18 mouse cellular contexts compared by ENCODE assay signal in the genomic region with DNA sequence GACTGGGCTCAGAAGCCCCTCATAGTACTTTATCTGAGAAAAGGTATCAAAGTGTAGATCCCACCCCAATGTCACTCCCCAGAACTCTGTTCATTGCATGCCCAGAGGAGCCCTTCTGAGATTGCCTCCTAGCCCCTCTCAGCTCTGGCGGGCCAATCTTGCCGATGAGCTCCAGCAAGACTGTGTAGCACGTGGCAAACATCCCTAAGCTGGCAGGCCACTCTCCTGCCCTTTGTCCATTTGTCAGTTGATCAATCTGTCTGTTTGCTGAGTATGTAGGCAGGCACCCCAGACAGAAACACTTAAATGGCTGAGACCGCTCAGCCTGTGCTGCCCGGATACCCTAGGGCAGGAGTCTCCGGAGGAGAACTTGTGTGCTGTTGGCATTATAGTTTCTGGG. TPM values are rescaled to one million over a fixed set of nuclear protein-coding genes. Genes with fewer than 3 reads are reported as not detected.
DNase-seq lines count a peak whose midpoint lies in the region; ATAC-seq and TF ChIP-seq lines count a peak whose summit lies in the region.
"Had no signal": no experiment of that assay in that cellular context is flagged by ENCODE, and none has a peak within 500 bp of the region (broad histone marks: within the 10 kb centered on the region; RNA-seq: fewer than 3 reads in every experiment).

No protein-coding gene starts in this region.

- TF ChIP-seq POLR2A in liver, adult 2 months (IDR thresholded peaks at IDR 0.05; ENCODE audit: extremely low read depth, insufficient read depth, low read length) = no peak
- no peak for TF ChIP-seq POLR2A in brain, embryonic 14.5 days (IDR thresholded peaks at IDR 0.05; ENCODE audit: borderline replicate concordance, extremely low read depth, insufficient read depth, insufficient read length, poor library complexity, severe bottlenecking)

- H3K4me3 ChIP-seq in liver, adult 2 months (ENCODE audit: insufficient read depth, low read depth, low read length) = no peak overlapping the region
- H3K4me3 ChIP-seq in liver, embryonic 11.5 days (ENCODE audit: low read depth, low read length) = no peak overlapping the region
- H3K4me3 ChIP-seq in forebrain, embryonic 13.5 days = no peak overlapping the region
- H3K4me3 ChIP-seq in hindbrain, postnatal 0 days (ENCODE audit: low read length) = no peak overlapping the region
- H3K4me3 ChIP-seq: liver, embryonic 15.5 days had no signal

- H3K4me2 ChIP-seq in liver, embryonic 11.5 days = no peak overlapping the region
- no peak overlapping the region for H3K4me2 ChIP-seq in forebrain, embryonic 13.5 days
- no peak overlapping the region for H3K4me2 ChIP-seq in hindbrain, postnatal 0 days (ENCODE audit: low read depth, low read length)
- H3K4me2 ChIP-seq: heart, embryonic 11.5 days; liver, embryonic 15.5 days had no signal

- WGBS in liver, adult 2 months = 26% methylated on average over 6 of the region's 6 CpGs
- 85% methylated on average over 6 of the region's 6 CpGs for WGBS in liver, embryonic 11.5 days
- 63% methylated on average over 6 of the region's 6 CpGs for WGBS in forebrain, embryonic 13.5 days
- WGBS in hindbrain, postnatal 0 days = 58% methylated on average over 6 of the region's 6 CpGs

- H3K79me2 ChIP-seq in liver, adult 2 months (ENCODE audit: control insufficient read depth, insufficient read depth, low read length) = no peaks in the 10 kb centered on the region

- no peak for ATAC-seq in liver, embryonic 11.5 days (replicated peaks; ENCODE audit: low FRiP score)
- no peak for ATAC-seq in forebrain, embryonic 13.5 days
- no peak for ATAC-seq in hindbrain, postnatal 0 days

- no peaks in the 10 kb centered on the region for H3K36me3 ChIP-seq in liver, adult 2 months (ENCODE audit: control insufficient read depth, insufficient read depth, low read length)
- no peaks in the 10 kb centered on the region for H3K36me3 ChIP-seq in liver, embryonic 11.5 days (ENCODE audit: control insufficient read depth, insufficient read depth, low read length)
- H3K36me3 ChIP-seq in forebrain, embryonic 13.5 days (ENCODE audit: poor library complexity, severe bottlenecking) = no peaks in the 10 kb centered on the region
- H3K36me3 ChIP-seq in hindbrain, postnatal 0 days (ENCODE audit: insufficient read depth, low read length) = no peaks in the 10 kb centered on the region
- H3K36me3 ChIP-seq: liver, embryonic 15.5 days had no signal

- DNase-seq in liver, adult 2 months (ENCODE audit: extremely low read depth, low read depth, low spot score) = peak; percentile 93
- DNase-seq in liver, embryonic 11.5 days (ENCODE audit: low spot score) = no peak
- peak; percentile 14 for DNase-seq in brain, embryonic 14.5 days (ENCODE audit: low read depth)
- DNase-seq in hindbrain, postnatal 0 days (ENCODE audit: low spot score) = no peak
- no peak for DNase-seq in gastrocnemius, postnatal 10 days
- no peak for DNase-seq in right cerebral cortex, adult 2 months (ENCODE audit: low spot score in 2 of 2)
- no peak for DNase-seq in urinary bladder, postnatal 25 days (ENCODE audit: low spot score)
- DNase-seq: cerebellum, adult 2 months; gastrocnemius, postnatal 25 days; heart, postnatal 4 days; kidney, adult 8-10 months had no signal

- peak overlapping the region; percentile 24 for H3K27ac ChIP-seq in liver, adult 2 months (replicated peaks; ENCODE audit: insufficient read depth, low read depth, low read length)
- no peak overlapping the region for H3K27ac ChIP-seq in liver, embryonic 11.5 days (ENCODE audit: low read depth, low read length)
- peak overlapping the region; percentile 92 for H3K27ac ChIP-seq in forebrain, embryonic 13.5 days
- H3K27ac ChIP-seq in hindbrain, postnatal 0 days = peak overlapping the region; percentile 71; the same call in 1 of the 2 replicates
- H3K27ac ChIP-seq: liver, embryonic 15.5 days had no signal

- no peaks in the 10 kb centered on the region for H3K9me3 ChIP-seq in liver, embryonic 11.5 days (ENCODE audit: control insufficient read depth, low read length)
- H3K9me3 ChIP-seq in forebrain, embryonic 13.5 days (replicated peaks) = no peaks in the 10 kb centered on the region
- H3K9me3 ChIP-seq in hindbrain, postnatal 0 days (ENCODE audit: low read length) = no peaks in the 10 kb centered on the region
- H3K9me3 ChIP-seq: liver, embryonic 15.5 days had no signal

- H3K4me1 ChIP-seq in liver, adult 2 months (ENCODE audit: control insufficient read depth, insufficient read depth, low read length) = peaks cover 22% of the 10 kb centered on the region
- H3K4me1 ChIP-seq in liver, embryonic 11.5 days (replicated peaks; ENCODE audit: control insufficient read depth, insufficient read depth, low read length) = peaks cover 20% of the 10 kb centered on the region
- peaks cover 47% of the 10 kb centered on the region for H3K4me1 ChIP-seq in forebrain, embryonic 13.5 days
- peaks cover 5% of the 10 kb centered on the region; the same call in 1 of the 2 replicates for H3K4me1 ChIP-seq in hindbrain, postnatal 0 days (ENCODE audit: insufficient read depth, low read length)

- TF ChIP-seq CTCF in liver, adult 2 months (IDR thresholded peaks at IDR 0.05; ENCODE audit: low read depth, low read length) = no peak
- no peak for TF ChIP-seq CTCF in brain, embryonic 14.5 days (IDR thresholded peaks at IDR 0.05; ENCODE audit: borderline replicate concordance, extremely low read depth, insufficient read depth, insufficient read length)
- no peak for TF ChIP-seq CTCF in hindbrain, postnatal 0 days (IDR thresholded peaks at IDR 0.05; ENCODE audit: low read depth)

- no peak overlapping the region for H3K9ac ChIP-seq in liver, adult 2 months (ENCODE audit: low read depth, low read length)
- no peak overlapping the region for H3K9ac ChIP-seq in liver, embryonic 11.5 days (ENCODE audit: low read depth, low read length)
- no peak overlapping the region for H3K9ac ChIP-seq in forebrain, embryonic 13.5 days
- H3K9ac ChIP-seq in hindbrain, postnatal 0 days (replicated peaks; ENCODE audit: low read length) = no peak overlapping the region
- H3K9ac ChIP-seq: liver, embryonic 15.5 days had no signal

- H3K27me3 ChIP-seq in liver, adult 2 months (ENCODE audit: control insufficient read depth, insufficient read depth, low read length) = no peaks in the 10 kb centered on the region
- H3K27me3 ChIP-seq in liver, embryonic 11.5 days (replicated peaks; ENCODE audit: control insufficient read depth, insufficient read depth, low read length) = no peaks in the 10 kb centered on the region
- H3K27me3 ChIP-seq in forebrain, embryonic 13.5 days = no peaks in the 10 kb centered on the region
- no peaks in the 10 kb centered on the region for H3K27me3 ChIP-seq in hindbrain, postnatal 0 days (ENCODE audit: insufficient read depth, low read length)
- H3K27me3 ChIP-seq: liver, embryonic 15.5 days had no signal

RNA-seq across cellular contexts. Expression of gene Noxa1, which starts 30.2 kb away (rescaled TPM):
- total RNA-seq in liver, adult 2 months (2014; rRNA removed) = not detected in 2 replicates
- 0.15 TPM in 1 of 2 replicates, not detected in the other for polyA plus RNA-seq in liver, adult 2 months (2012; rRNA removed)
- polyA plus RNA-seq in liver, embryonic 11.5 days (2014; fragmentation: Nextera tagmentation; extraction: Ambion mirVana) = 0.69 and 1.0 TPM in 2 replicates
- 0.04 TPM in 2 replicates for polyA plus RNA-seq in brain, embryonic 14.5 days (2012; rRNA removed)
- not detected in 2 replicates for polyA plus RNA-seq in forebrain, embryonic 13.5 days (2015; fragmentation: Nextera tagmentation; extraction: Ambion mirVana)
- total RNA-seq in hindbrain, postnatal 0 days (2014; rRNA removed) = not detected in 2 replicates
- not detected in 2 replicates for polyA plus RNA-seq in hindbrain, postnatal 0 days (2015; fragmentation: Nextera tagmentation; extraction: Ambion mirVana)
- total RNA-seq in gastrocnemius, postnatal 10 days (2021) = not detected
- total RNA-seq: adrenal gland, adult 18-20 months; gastrocnemius, postnatal 25 days; heart, postnatal 4 days; layer of hippocampus, adult 18-20 months; left cerebral cortex, postnatal 10 days; megakaryocyte progenitor cell, adult 5-6 weeks had no signal
- polyA plus RNA-seq: cerebellum, adult 2 months had no signal

RNA-seq across cellular contexts. Expression of gene Entpd8, which starts 45.0 kb away (rescaled TPM):
- total RNA-seq in liver, adult 2 months (2014; rRNA removed) = 84.8 and 91.8 TPM in 2 replicates
- polyA plus RNA-seq in liver, adult 2 months (2012; rRNA removed) = 159 and 196 TPM in 2 replicates
- 0.90 and 1.7 TPM in 2 replicates for polyA plus RNA-seq in liver, embryonic 11.5 days (2014; fragmentation: Nextera tagmentation; extraction: Ambion mirVana)
- polyA plus RNA-seq in brain, embryonic 14.5 days (2012; rRNA removed) = 0.11 and 0.18 TPM in 2 replicates
- polyA plus RNA-seq in forebrain, embryonic 13.5 days (2015; fragmentation: Nextera tagmentation; extraction: Ambion mirVana) = not detected in 2 replicates
- not detected in 2 replicates for total RNA-seq in hindbrain, postnatal 0 days (2014; rRNA removed)
- polyA plus RNA-seq in hindbrain, postnatal 0 days (2015; fragmentation: Nextera tagmentation; extraction: Ambion mirVana) = not detected in 2 replicates
- total RNA-seq in gastrocnemius, postnatal 10 days (2021) = not detected
- total RNA-seq: adrenal gland, adult 18-20 months; gastrocnemius, postnatal 25 days; heart, postnatal 4 days; layer of hippocampus, adult 18-20 months; left cerebral cortex, postnatal 10 days; megakaryocyte progenitor cell, adult 5-6 weeks had no signal
- polyA plus RNA-seq: cerebellum, adult 2 months; heart, embryonic 11.5 days had no signal

RNA-seq across cellular contexts. Expression of gene Nrarp, which starts 55.4 kb away (rescaled TPM):
- total RNA-seq in liver, adult 2 months (2014; rRNA removed) = 0.74 and 2.1 TPM in 2 replicates
- 1.5 and 1.6 TPM in 2 replicates for polyA plus RNA-seq in liver, adult 2 months (2012; rRNA removed)
- polyA plus RNA-seq in liver, embryonic 11.5 days (2014; fragmentation: Nextera tagmentation; extraction: Ambion mirVana) = 6.5 and 7.6 TPM in 2 replicates
- 50.0 and 58.5 TPM in 2 replicates for polyA plus RNA-seq in brain, embryonic 14.5 days (2012; rRNA removed)
- 29.2 and 30.8 TPM in 2 replicates for polyA plus RNA-seq in forebrain, embryonic 13.5 days (2015; fragmentation: Nextera tagmentation; extraction: Ambion mirVana)
- total RNA-seq in hindbrain, postnatal 0 days (2014; rRNA removed) = 50.8 and 58.0 TPM in 2 replicates
- polyA plus RNA-seq in hindbrain, postnatal 0 days (2015; fragmentation: Nextera tagmentation; extraction: Ambion mirVana) = 14.2 and 14.7 TPM in 2 replicates
- 10 to 100 TPM; 14.9 to 17.4 TPM for total RNA-seq in gastrocnemius, postnatal 10 days (2021)

Comparison
In these comparisons a context has a peak if more than half of its experiments do, and no peak if none do; other contexts are left out.
1. DNase-seq: peak in liver, adult 2 months (single experiment) and brain, embryonic 14.5 days (single experiment); none in liver, embryonic 11.5 days (single experiment), hindbrain, postnatal 0 days (single experiment), gastrocnemius, postnatal 10 days (single experiment), right cerebral cortex, adult 2 months (0 of 2) and urinary bladder, postnatal 25 days (single experiment).
2. RNA of gene Entpd8, which starts 45.0 kb away (polyA plus RNA-seq): 159 to 196 TPM in liver, adult 2 months; 0.90 to 1.7 TPM in liver, embryonic 11.5 days, 0.11 to 0.18 TPM in brain, embryonic 14.5 days, not detected in forebrain, embryonic 13.5 days and not detected in hindbrain, postnatal 0 days; every median in the first group is over 10 times any median in the second.